Mouse (Mus musculus) testis, adult 2 months (tissue): ENCODE measurements around the gene Stat6. TPM values are rescaled to one million over a fixed set of nuclear protein-coding genes. Genes with fewer than 3 reads are reported as not detected.

Source experiments
- H3K27ac ChIP-seq: fragments of 200-500 bp; 2 replicates; pipeline ENCODE4 v1.5.1; 2012; ENCODE audit warnings: low read depth, low read length; ENCODE audit not compliant: control insufficient read depth, insufficient read depth
- H3K27me3 ChIP-seq: fragments of 200-500 bp; 2 replicates; pipeline ENCODE4 v1.6.1; 2012; ENCODE audit warnings: mild to moderate bottlenecking, low read length, moderate library complexity; ENCODE audit not compliant: control insufficient read depth, insufficient read depth
- H3K36me3 ChIP-seq: fragments of 200-500 bp; 2 replicates; pipeline ENCODE4 v1.6.1; 2012; ENCODE audit warnings: mild to moderate bottlenecking, low read length; ENCODE audit not compliant: control insufficient read depth, insufficient read depth
- H3K4me1 ChIP-seq: fragments of 200-500 bp; 2 replicates; pipeline ENCODE4 v1.6.1; 2012; ENCODE audit warnings: low read length; ENCODE audit not compliant: control insufficient read depth, insufficient read depth
- H3K4me3 ChIP-seq: fragments of 200-500 bp; 2 replicates; pipeline ENCODE4 v1.5.1; 2012; ENCODE audit warnings: low read depth, mild to moderate bottlenecking, low read length, moderate library complexity, mixed read lengths; ENCODE audit not compliant: control insufficient read depth
- CTCF ChIP-seq: fragments of 200-500 bp; IDR thresholded peaks from 2 replicates; pipeline ENCODE4 v1.5.1; 2012; ENCODE audit warnings: low read depth, mild to moderate bottlenecking, inconsistent platforms, low read length, moderate library complexity; ENCODE audit not compliant: control insufficient read depth, insufficient read depth, insufficient replicate concordance
- POLR2A ChIP-seq: fragments of 200-500 bp; IDR thresholded peaks from 2 replicates; pipeline ENCODE4 v1.6.1; 2012; ENCODE audit warnings: low read depth, mild to moderate bottlenecking, inconsistent platforms, low read length, moderate library complexity; ENCODE audit not compliant: control insufficient read depth
- polyA plus RNA-seq: library from polyadenylated mRNA; depleted of rRNA; stranded (reverse); fragments of >200 nt; gene quantifications from 2 replicates; pipeline ENCODE4 v1.2.3, GENCODE M21; 2012

Stat6 gene
- polyA plus RNA-seq, 1 experiment = 3.9 TPM

DNA sequence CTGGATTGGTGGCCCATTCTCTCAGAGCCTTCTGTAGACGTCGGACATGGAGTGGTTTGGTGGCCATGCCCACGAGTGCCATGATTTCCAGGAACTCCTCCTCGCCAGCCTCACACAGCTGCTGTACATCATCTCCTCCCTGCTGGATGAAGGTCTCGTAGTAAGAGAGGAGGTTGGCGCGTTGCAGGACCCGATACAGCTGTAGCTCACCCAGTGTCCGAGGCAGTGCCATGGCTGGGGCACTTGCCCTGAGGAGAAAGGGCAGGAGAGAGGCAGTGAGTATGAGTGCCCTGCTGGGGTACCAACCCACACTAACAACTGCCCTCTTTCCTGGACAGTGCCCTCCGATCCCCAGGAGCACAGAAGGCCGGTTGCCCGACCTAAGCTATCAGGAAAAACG, 22.1 kb downstream of the Stat6 start:
- H3K27me3 ChIP-seq = no peaks in the 10 kb centered on the region
- TF ChIP-seq POLR2A (no peak), CTCF (no peak)
- peaks cover 32% of the 10 kb centered on the region for H3K4me1 ChIP-seq
- no peak overlapping the region for H3K27ac ChIP-seq
- no peaks in the 10 kb centered on the region for H3K36me3 ChIP-seq
- H3K4me3 ChIP-seq = peak overlapping the region; percentile 93; the same call in 1 of the 2 replicates

DNA sequence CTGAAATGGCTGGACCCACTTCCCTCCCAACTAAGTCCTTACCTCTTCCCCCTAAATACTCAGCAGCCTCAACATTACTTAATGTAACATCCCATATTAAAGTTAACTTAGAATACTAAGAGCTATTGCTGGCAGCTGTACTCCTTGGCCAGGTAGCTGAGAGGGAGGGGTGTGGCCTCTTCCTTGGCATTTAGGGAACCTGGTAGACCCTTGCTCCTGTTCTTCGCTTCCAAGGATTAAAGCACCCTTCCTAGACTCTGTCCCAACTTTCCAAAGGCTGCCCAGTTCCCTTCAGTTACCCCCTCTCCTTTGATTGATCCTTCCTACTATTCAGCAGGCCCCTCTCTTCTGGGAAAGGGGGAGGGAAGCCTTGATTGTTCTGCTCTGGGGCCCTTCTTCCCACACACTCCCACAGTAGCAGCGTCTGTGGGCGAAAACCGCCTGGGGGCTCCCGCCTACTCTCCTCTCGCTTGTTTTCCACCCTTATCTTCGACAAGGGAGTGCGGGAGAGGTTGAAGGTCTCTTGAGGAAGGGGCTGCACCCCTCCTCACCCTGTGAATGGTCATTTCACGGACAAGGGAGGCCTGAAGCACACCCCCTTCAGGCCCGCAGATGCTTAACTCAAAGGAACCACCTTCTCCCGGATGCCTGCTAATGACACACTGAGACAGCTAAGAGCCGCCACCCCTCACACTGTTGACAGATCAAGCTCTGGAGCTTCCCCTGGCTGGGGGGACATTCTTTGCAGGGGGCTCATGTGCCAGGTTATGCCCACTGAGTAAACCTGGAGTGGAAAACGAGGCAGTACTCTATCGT, 22.8 kb downstream of the Stat6 start:
- H3K4me3 ChIP-seq = peak overlapping the region; percentile 93
- peak overlapping the region; percentile 73 for H3K27ac ChIP-seq
- H3K36me3 ChIP-seq = no peaks in the 10 kb centered on the region
- peaks cover 32% of the 10 kb centered on the region for H3K4me1 ChIP-seq
- no peaks in the 10 kb centered on the region for H3K27me3 ChIP-seq
- TF ChIP-seq POLR2A (no peak), CTCF (no peak)

DNA sequence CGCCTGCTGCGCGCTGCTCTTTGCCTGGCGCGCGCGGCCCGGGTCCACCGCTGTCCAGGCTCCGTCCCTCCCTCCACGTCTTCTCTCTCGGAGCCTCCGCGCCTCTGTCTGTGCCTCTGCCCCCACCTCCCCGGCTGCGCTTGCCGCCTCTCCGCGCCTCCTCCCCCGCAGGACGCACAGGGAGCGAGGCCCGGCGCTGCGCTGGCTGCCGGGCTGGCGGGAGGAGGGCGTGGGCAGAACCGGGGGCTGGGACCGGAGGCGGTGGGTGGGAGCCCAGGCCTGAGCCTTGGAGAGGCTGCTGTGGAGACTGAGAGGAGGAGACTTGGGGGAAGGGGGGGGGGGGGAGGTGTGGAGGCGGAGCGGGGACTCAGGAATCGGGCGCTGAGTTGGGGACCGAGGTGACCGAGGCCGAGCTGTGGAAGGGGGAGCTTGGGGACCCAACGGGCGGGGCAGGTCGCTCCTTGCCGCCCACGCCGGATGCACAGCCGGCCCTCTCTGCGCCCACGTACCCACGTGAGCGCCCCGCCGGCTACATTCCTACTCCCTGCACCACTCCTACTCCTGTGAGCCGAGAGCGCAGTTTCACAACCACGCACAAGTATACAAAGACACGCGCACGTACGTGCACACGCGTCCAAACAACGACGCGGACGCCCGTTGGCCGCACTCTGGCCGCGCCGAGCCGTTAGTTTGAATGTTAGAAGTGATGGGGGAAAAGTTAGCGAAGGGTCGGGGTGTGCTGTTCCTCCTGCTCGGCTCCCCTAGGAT, 23.9 kb downstream of the Stat6 start, which contains the start of gene Nemp1:
Gene Nemp1 (plus strand): TSS at position 401 of the 768 bp plus-strand sequence.
- Histone ChIP-seq H3K4me3 (peak within 1 kb of the TSS; percentile 93), H3K4me1 (peaks cover 30% of the 10 kb centered on the region), H3K27me3 (no peaks in the 10 kb centered on the region), H3K36me3 (no peaks in the 10 kb centered on the region), H3K27ac (peak within 1 kb of the TSS; percentile 94)
- TF ChIP-seq POLR2A (no peak; the same call in 1 of the 2 replicates), CTCF (no peak)

DNA sequence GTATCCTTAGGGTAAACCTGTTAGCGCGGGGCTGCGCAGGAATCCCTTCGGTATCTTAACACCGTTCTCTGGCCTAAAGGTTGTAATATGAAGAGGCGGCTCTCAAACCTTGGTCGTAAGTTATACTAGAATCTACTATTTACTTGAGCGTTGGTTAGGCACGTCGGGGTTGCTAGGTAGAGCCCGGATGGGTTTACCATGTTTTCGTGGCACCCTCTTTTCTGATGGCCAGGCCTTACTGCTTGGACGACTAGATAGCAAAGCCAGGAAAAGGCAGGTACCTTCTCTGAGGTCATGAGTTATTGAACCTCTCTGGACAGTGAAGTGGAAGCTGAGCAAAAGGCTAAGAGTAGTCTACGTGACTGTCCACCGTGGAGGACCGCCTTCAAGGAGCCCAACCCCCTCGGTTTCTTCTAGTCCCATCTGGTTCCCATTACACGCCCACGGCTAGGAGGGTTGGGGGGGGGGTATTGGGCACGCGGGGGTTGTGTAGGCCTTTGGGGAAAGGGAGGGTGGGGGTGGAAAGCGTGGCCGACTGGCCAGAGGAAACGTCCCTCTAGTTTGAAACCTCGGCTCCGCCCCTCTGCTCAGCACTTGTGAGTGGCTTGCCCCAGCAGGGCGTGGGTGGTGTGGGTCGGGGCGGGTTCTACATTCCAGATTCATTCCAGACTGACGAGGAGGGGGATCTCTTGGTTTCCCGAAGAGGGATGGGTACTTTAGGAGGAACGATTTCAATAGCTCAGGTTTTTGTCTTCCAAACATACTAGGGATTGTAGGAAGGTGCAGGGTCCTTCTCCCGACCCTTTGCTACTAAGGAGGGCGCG, 24.7 kb downstream of the Stat6 start:
- H3K27me3 ChIP-seq = no peaks in the 10 kb centered on the region

DNA sequence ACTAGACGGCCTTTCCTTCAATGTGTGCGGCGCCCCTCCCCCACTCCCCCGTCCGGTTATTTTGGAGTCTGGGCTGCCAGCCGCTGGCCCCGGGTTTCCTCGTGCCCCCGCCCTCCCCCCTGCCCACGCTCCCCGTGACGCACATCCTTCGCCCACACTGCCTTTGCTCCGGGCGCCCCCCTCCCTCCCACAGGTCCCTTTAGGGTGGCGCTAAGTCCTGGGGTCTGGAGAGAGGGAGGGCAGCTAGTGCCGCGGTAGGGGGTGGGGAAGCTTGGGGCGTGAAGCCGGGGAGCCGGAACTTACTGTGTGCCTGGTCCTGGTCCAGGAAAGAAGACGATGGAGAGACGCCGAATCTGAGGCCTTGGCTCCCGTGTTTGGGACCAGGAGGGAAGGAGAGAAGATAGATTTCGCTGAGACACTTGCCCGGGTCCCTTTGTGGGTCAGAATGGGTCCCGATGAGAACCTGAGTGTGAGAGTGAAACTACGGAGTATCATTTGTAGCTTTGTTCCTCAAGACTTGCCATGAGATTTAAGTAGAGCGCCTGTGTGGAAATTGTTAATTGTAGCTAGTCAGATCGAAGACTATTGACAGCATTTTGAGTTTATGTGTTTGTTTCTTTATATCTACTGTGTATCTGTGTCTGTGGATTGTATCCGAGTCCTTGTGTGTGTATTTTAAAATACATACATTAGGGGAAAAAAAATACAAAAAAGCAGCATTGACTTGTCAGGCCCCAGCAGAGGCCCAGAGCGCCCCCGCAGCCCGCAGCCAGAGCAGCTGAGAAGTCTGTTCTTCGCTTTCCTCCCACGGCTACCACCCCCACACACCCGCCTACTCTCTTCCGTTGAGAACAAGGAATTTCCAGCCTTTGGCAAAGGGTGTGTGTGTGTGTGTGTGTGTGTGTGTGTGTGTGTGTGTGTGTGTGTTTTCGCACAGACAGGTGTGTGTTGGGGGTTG, 25.6 kb downstream of the Stat6 start, which contains the start of gene Nab2:
Gene Nab2 (minus strand): TSS at position 476 of the 958 bp plus-strand sequence.
- peak within 1 kb of the TSS; percentile 93 for H3K4me3 ChIP-seq
- TF ChIP-seq POLR2A = 0 out of 2 replicates have a peak, but pooled peaks have one; percentile 24
- TF ChIP-seq CTCF = no peak
- no peaks in the 10 kb centered on the region for H3K36me3 ChIP-seq
- H3K27me3 ChIP-seq = no peaks in the 10 kb centered on the region
- H3K4me1 ChIP-seq = peaks cover 24% of the 10 kb centered on the region
- peak within 1 kb of the TSS; percentile 94 for H3K27ac ChIP-seq

More for the DNA sequence above, 24.7 kb downstream of the Stat6 start:
- H3K4me1 ChIP-seq = peaks cover 29% of the 10 kb centered on the region
- TF ChIP-seq CTCF (no peak), POLR2A (peak; percentile 49; the same call in 1 of the 2 replicates)
- no peaks in the 10 kb centered on the region for H3K36me3 ChIP-seq
- H3K4me3 ChIP-seq = peak overlapping the region; percentile 93
- H3K27ac ChIP-seq = peak overlapping the region; percentile 94

DNA sequence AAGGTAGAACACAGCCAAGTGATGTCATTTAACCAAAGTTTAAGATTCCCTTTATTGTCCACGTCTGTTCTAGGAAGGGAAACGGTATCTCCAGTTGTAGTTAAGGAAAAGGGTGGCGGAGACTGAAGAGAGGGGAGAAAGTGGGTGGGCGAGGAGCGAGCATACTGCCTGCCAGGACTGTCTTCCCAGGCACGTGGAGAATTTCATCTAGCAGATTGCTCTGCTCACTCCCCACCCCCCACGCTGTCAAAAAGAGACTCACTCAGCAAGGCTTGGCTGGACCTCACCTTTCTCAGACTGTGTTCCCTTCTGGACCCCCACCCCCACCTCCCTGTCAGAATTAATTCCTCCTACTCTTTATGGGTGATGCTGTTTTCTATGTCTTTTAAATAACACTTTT, 26.4 kb downstream of the Stat6 start:
- peak overlapping the region; percentile 66 for H3K27ac ChIP-seq
- TF ChIP-seq CTCF (no peak), POLR2A (no peak)
- peaks cover 24% of the 10 kb centered on the region for H3K4me1 ChIP-seq
- H3K4me3 ChIP-seq = peak overlapping the region; percentile 80
- no peaks in the 10 kb centered on the region for H3K36me3 ChIP-seq
- no peaks in the 10 kb centered on the region for H3K27me3 ChIP-seq
